Mouse (Mus musculus) layer of hippocampus, adult 2 months (tissue): ENCODE measurements at regions not wholly inside any gene's neighbourhood (a gene's known extent, or its start where the extent isn't known, plus 50 kb on each side); places are given as distances from the start of the nearest gene placed in this dataset.
"Not testable (repeated sequence)": the region's sequence is repeated elsewhere in the genome, so short reads cannot be mapped to it uniquely, and the experiment has no call there.

ENCODE experiments used
- DNase-seq, 2 experiments: peaks; one replicate each; pipeline ENCODE4 v3.0.0; 2022; ENCODE audit warnings: low spot score in 2 of 2
- H3K27ac ChIP-seq: fragments of 200-600 bp; 2 replicates; pipeline ENCODE4 v1.8.1; 2022
- H3K4me3 ChIP-seq: fragments of 200-600 bp; 2 replicates; pipeline ENCODE4 v1.8.1; 2022; ENCODE audit warnings: mild to moderate bottlenecking
- CTCF ChIP-seq: fragments of 200-600 bp; conservative IDR thresholded peaks from 2 replicates; pipeline ENCODE4 v1.8.1; 2022; ENCODE audit warnings: antibody characterized with exemption, mild to moderate bottlenecking, moderate library complexity

DNA sequence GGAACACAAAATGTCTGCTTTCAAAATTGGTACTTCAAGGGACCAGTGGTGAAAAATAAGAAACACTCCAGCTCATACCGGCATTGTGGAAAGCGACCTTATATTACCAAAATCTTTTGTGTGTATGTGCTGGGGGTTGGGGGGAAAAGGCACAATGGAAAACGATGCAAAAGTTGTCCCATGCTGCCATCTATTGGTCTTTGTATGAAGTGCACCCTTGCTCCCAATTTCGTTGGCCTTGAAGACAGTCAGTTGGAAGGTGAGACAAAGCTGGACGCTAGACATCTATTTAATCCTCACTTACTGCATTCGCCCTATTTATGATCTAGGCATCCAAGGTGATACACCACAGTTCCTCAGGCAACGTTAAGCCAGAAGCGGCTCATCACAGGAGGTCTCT lies 186.6 kb downstream of the BC048507 start:
- peak; percentile 53 for TF ChIP-seq CTCF
- not testable (repeated sequence) for H3K27ac ChIP-seq, DNase-seq, H3K4me3 ChIP-seq

GRCm38 (mm10) chr13:68093311-68093710 lies 230.2 kb downstream of the BC048507 start:
- DNase-seq: not testable (repeated sequence)

DNA sequence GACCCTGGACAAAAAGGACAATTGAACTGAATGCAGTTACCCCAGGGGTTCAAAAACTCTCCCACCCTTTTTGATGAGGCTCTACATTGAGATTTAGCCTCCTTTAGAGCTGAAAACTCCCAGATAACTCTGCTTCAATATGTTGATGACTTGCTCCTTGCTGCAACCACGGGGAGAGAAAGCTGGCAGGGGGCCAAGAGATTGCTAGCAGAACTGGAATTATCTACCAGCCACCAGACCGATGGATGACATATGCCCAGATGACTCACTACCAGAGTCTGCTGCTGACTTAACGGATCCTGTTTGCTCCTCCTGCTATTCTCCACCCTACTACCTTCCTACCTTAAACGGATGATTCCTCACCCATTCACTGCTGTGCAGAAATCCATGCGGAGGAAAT lies 253.7 kb downstream of the BC048507 start:
- H3K27ac ChIP-seq, H3K4me3 ChIP-seq: not testable (repeated sequence)
- peak; percentile 23 to 30 for DNase-seq

More at GRCm38 (mm10) chr13:68093311-68093710, 230.2 kb downstream of the BC048507 start:
- not testable (repeated sequence) for H3K4me3 ChIP-seq, H3K27ac ChIP-seq
